Mouse (Mus musculus): ENCODE measurements around the gene Gipc2. TPM values are rescaled to one million over a fixed set of nuclear protein-coding genes. Genes with fewer than 3 reads are reported as not detected.

Gene Gipc2
- total and polyA plus RNA-seq, 3 experiments = 0.33 TPM; not detected in 2

GRCm38 (mm10) chr3:152051959-152052358 lies 114.1 kb downstream of the Gipc2 start:
- ATAC-seq (ENCODE audit: extremely low read depth, insufficient number of reproducible peaks, low FRiP score, poor library complexity, severe bottlenecking) (no peak), DNase-seq (ENCODE audit: low spot score) (no peak)
- no peak overlapping the region for H3K4me3 ChIP-seq (ENCODE audit: low read depth, low read length)
- no peaks in the 10 kb centered on the region for H3K27me3 ChIP-seq (ENCODE audit: insufficient read depth, low read length)
- TF ChIP-seq TAL1 (conservative IDR thresholded peaks at IDR 0.05; ENCODE audit: low read depth, low read length) = no peak
- no peak for TF ChIP-seq CTCF (IDR thresholded peaks at IDR 0.05; ENCODE audit: low read depth, low read length)
- no peak for TF ChIP-seq POLR2AphosphoS5 (IDR thresholded peaks at IDR 0.05; ENCODE audit: insufficient replicate concordance, low read depth, low read length)
- no peak for TF ChIP-seq GATA2 (IDR thresholded peaks at IDR 0.05; ENCODE audit: borderline replicate concordance, low read depth, low read length)
- TF ChIP-seq GATA1 (IDR thresholded peaks at IDR 0.05; ENCODE audit: borderline replicate concordance, low read length) = no peak
- H3K36me3 ChIP-seq (replicated peaks) = no peaks in the 10 kb centered on the region
- no peaks in the 10 kb centered on the region for H3K9me3 ChIP-seq (replicated peaks)
- H3K4me1 ChIP-seq (ENCODE audit: insufficient read depth, low read depth, low read length) = no peaks in the 10 kb centered on the region

- DNase-seq (ENCODE audit: low spot score) = no peak
- no peaks in the 10 kb centered on the region for H3K27me3 ChIP-seq (ENCODE audit: insufficient read depth, low read length)
- no peak for ATAC-seq (ENCODE audit: extremely low read depth, insufficient number of reproducible peaks, low FRiP score, poor library complexity, severe bottlenecking)
- no peak for TF ChIP-seq CTCF (IDR thresholded peaks at IDR 0.05; ENCODE audit: low read depth, low read length)
- TF ChIP-seq GATA2 (IDR thresholded peaks at IDR 0.05; ENCODE audit: borderline replicate concordance, low read depth, low read length) = no peak
- TF ChIP-seq GATA1 (IDR thresholded peaks at IDR 0.05; ENCODE audit: borderline replicate concordance, low read length) = no peak
- no peak for TF ChIP-seq TAL1 (conservative IDR thresholded peaks at IDR 0.05; ENCODE audit: low read depth, low read length)
- no peak for TF ChIP-seq POLR2AphosphoS5 (IDR thresholded peaks at IDR 0.05; ENCODE audit: insufficient replicate concordance, low read depth, low read length)
- no peaks in the 10 kb centered on the region for H3K4me1 ChIP-seq (ENCODE audit: insufficient read depth, low read depth, low read length)
- H3K36me3 ChIP-seq (replicated peaks) = no peaks in the 10 kb centered on the region
- no peak overlapping the region for H3K4me3 ChIP-seq (ENCODE audit: low read depth, low read length)
- H3K9me3 ChIP-seq (replicated peaks) = no peaks in the 10 kb centered on the region
Measured at GRCm38 (mm10) chr3:152047914-152048313, 118.1 kb downstream of the Gipc2 start.

- no peak overlapping the region for H3K4me3 ChIP-seq (ENCODE audit: low read depth, low read length)
- no peaks in the 10 kb centered on the region for H3K9me3 ChIP-seq (replicated peaks)
- no peaks in the 10 kb centered on the region for H3K4me1 ChIP-seq (ENCODE audit: insufficient read depth, low read depth, low read length)
- ATAC-seq (ENCODE audit: extremely low read depth, insufficient number of reproducible peaks, low FRiP score, poor library complexity, severe bottlenecking) = no peak
- no peaks in the 10 kb centered on the region for H3K27me3 ChIP-seq (ENCODE audit: insufficient read depth, low read length)
- H3K36me3 ChIP-seq (replicated peaks) = no peaks in the 10 kb centered on the region
- no peak for DNase-seq (ENCODE audit: low spot score)
- TF ChIP-seq GATA2 (IDR thresholded peaks at IDR 0.05; ENCODE audit: borderline replicate concordance, low read depth, low read length) (no peak), GATA1 (IDR thresholded peaks at IDR 0.05; ENCODE audit: borderline replicate concordance, low read length) (no peak), POLR2AphosphoS5 (IDR thresholded peaks at IDR 0.05; ENCODE audit: insufficient replicate concordance, low read depth, low read length) (no peak), CTCF (IDR thresholded peaks at IDR 0.05; ENCODE audit: low read depth, low read length) (no peak), TAL1 (conservative IDR thresholded peaks at IDR 0.05; ENCODE audit: low read depth, low read length) (no peak)
Measured at GRCm38 (mm10) chr3:152046895-152047294, 119.1 kb downstream of the Gipc2 start.

Other genes with a start within 250 kb of the Gipc2 start
- 27.3 and 32.6 TPM in 2 replicates for gene Dnajb4, start 44.1 kb upstream of the Gipc2 start, total RNA-seq (2014; fragmentation: Nextera tagmentation)
- gene Dnajb4, start 44.1 kb upstream of the Gipc2 start, total RNA-seq (2017) = 23.8 and 26.4 TPM in 2 replicates
- 1.3 and 2.4 TPM in 2 replicates for gene Dnajb4, start 44.1 kb upstream of the Gipc2 start, polyA plus RNA-seq (2012)
- gene Fubp1, start 44.2 kb upstream of the Gipc2 start, total RNA-seq (2014; fragmentation: Nextera tagmentation) = 313 and 324 TPM in 2 replicates
- gene Fubp1, start 44.2 kb upstream of the Gipc2 start, total RNA-seq (2017) = 250 and 310 TPM in 2 replicates
- gene Fubp1, start 44.2 kb upstream of the Gipc2 start, polyA plus RNA-seq (2012) = 577 and 846 TPM in 2 replicates
- gene Nexn, start 100.1 kb upstream of the Gipc2 start, total RNA-seq (2014; fragmentation: Nextera tagmentation) = not detected in 2 replicates
- gene Nexn, start 100.1 kb upstream of the Gipc2 start, total RNA-seq (2017) = 0.35 and 1.0 TPM in 2 replicates
- not detected in 2 replicates for gene Nexn, start 100.1 kb upstream of the Gipc2 start, polyA plus RNA-seq (2012)
- 55.7 and 59.3 TPM in 2 replicates for gene Miga1, start 174.2 kb upstream of the Gipc2 start, total RNA-seq (2014; fragmentation: Nextera tagmentation)
- gene Miga1, start 174.2 kb upstream of the Gipc2 start, total RNA-seq (2017) = 25.9 and 28.6 TPM in 2 replicates
- 26.6 and 38.4 TPM in 2 replicates for gene Miga1, start 174.2 kb upstream of the Gipc2 start, polyA plus RNA-seq (2012)
- gene Usp33, start 180.2 kb upstream of the Gipc2 start, total RNA-seq (2014; fragmentation: Nextera tagmentation) = 85.7 and 96.5 TPM in 2 replicates
- 102 and 108 TPM in 2 replicates for gene Usp33, start 180.2 kb upstream of the Gipc2 start, total RNA-seq (2017)
- gene Usp33, start 180.2 kb upstream of the Gipc2 start, polyA plus RNA-seq (2012) = 12.1 and 16.8 TPM in 2 replicates
- gene Zzz3, start 229.2 kb upstream of the Gipc2 start, total RNA-seq (2014; fragmentation: Nextera tagmentation) = 64.4 and 86.9 TPM in 2 replicates
- 81.3 and 85.5 TPM in 2 replicates for gene Zzz3, start 229.2 kb upstream of the Gipc2 start, total RNA-seq (2017)
- 11.8 and 14.3 TPM in 2 replicates for gene Zzz3, start 229.2 kb upstream of the Gipc2 start, polyA plus RNA-seq (2012)

Measured in G1E (cell line).